ENCODE assay signal across 9 mouse cellular contexts in the genomic region with DNA sequence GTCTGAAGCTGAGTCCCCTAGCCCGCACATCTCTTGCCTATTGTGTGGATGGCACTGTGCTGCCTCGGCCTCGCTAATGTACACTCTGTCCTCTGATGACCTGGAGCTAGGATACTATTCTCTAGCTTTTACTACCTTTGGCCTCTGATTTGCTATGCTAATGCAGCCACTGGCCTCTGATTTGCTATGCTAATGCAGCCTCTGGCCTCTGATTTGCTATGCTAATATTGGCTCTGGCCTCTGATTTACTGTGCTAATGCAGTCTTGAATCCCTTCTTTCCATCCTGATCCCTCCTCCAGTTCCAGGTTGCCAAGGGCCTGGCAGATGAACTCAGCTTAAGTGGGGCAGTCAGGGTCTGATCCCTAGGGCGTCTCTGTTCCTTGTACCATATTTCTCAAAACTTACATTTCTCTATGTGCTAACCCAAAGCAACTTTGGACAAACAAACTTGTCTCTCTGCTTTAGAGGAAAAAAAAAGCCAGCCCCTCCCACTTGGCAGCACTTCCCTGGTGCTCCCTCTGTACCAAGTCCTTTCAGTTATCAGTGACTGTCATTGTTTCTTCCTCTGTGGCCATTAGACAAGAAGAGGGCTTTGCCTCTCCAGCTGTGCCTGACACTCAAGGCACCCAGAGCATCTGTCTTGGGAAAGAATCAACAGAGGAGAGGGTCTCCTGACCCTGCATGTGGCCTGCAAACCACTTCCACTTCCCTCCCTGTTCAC.
DNase-seq lines count a peak whose midpoint lies in the region; ATAC-seq and TF ChIP-seq lines count a peak whose summit lies in the region.
"Had no signal": no experiment of that assay in that cellular context is flagged by ENCODE, and none has a peak within 500 bp of the region (broad histone marks: within the 10 kb centered on the region; RNA-seq: fewer than 3 reads in every experiment).

No protein-coding gene starts in this region.

- TF ChIP-seq CTCF in small intestine, adult 2 months (IDR thresholded peaks at IDR 0.05; ENCODE audit: extremely low read depth, insufficient read length, insufficient replicate concordance, low read depth, low read length) = no peak

- TF ChIP-seq POLR2A in small intestine, adult 2 months (IDR thresholded peaks at IDR 0.05; ENCODE audit: low read depth, low read length) = no peak

- peaks cover 4% of the 10 kb centered on the region for H3K9me3 ChIP-seq in megakaryocyte, embryonic 14.5 days
- H3K9me3 ChIP-seq in intestine, embryonic 15.5 days = no peaks in the 10 kb centered on the region
- H3K9me3 ChIP-seq in limb, embryonic 10.5 days (replicated peaks) = no peaks in the 10 kb centered on the region
- H3K9me3 ChIP-seq: neural tube, embryonic 12.5 days had no signal

- peaks cover 21% of the 10 kb centered on the region for H3K27me3 ChIP-seq in megakaryocyte, embryonic 14.5 days (replicated peaks)
- no peaks in the 10 kb centered on the region for H3K27me3 ChIP-seq in intestine, embryonic 15.5 days (replicated peaks)
- no peaks in the 10 kb centered on the region for H3K27me3 ChIP-seq in small intestine, adult 2 months (ENCODE audit: control insufficient read depth, insufficient read depth, low read length)
- no peaks in the 10 kb centered on the region for H3K27me3 ChIP-seq in limb, embryonic 10.5 days (ENCODE audit: low read depth, poor library complexity, severe bottlenecking)
- H3K27me3 ChIP-seq: neural tube, embryonic 12.5 days had no signal

- H3K9ac ChIP-seq in intestine, embryonic 15.5 days = no peak overlapping the region
- H3K9ac ChIP-seq: neural tube, embryonic 12.5 days had no signal

- H3K4me3 ChIP-seq in megakaryocyte, embryonic 14.5 days (replicated peaks) = peak overlapping the region; percentile 81
- no peak overlapping the region for H3K4me3 ChIP-seq in intestine, embryonic 15.5 days (replicated peaks)
- no peak overlapping the region for H3K4me3 ChIP-seq in small intestine, adult 2 months (ENCODE audit: low read depth, low read length)
- H3K4me3 ChIP-seq in limb, embryonic 10.5 days = no peak overlapping the region
- H3K4me3 ChIP-seq: neural tube, embryonic 12.5 days had no signal

- no peaks in the 10 kb centered on the region for H3K36me3 ChIP-seq in megakaryocyte, embryonic 14.5 days (replicated peaks; ENCODE audit: low read length)
- H3K36me3 ChIP-seq in intestine, embryonic 15.5 days = no peaks in the 10 kb centered on the region
- H3K36me3 ChIP-seq in small intestine, adult 2 months (ENCODE audit: control insufficient read depth, insufficient read depth, low read length) = no peaks in the 10 kb centered on the region
- H3K36me3 ChIP-seq in limb, embryonic 10.5 days = no peaks in the 10 kb centered on the region
- H3K36me3 ChIP-seq: neural tube, embryonic 12.5 days had no signal

- H3K27ac ChIP-seq in intestine, embryonic 15.5 days = peak overlapping the region; percentile 81; the same call in 1 of the 2 replicates
- peak overlapping the region; percentile 81 for H3K27ac ChIP-seq in small intestine, adult 2 months (ENCODE audit: insufficient read depth, low read depth, low read length)
- no peak overlapping the region for H3K27ac ChIP-seq in limb, embryonic 10.5 days
- H3K27ac ChIP-seq: neural tube, embryonic 12.5 days had no signal

- 68% methylated on average over 4 of the region's 4 CpGs for WGBS in intestine, embryonic 15.5 days
- WGBS in small intestine, adult 2 months = 43% methylated on average over 4 of the region's 4 CpGs
- WGBS in limb, embryonic 10.5 days = 78% methylated on average over 4 of the region's 4 CpGs

- peak; percentile 16 for DNase-seq in cerebellum, adult 9-10 months
- DNase-seq in cerebellum, adult 8-10 months = no peak
- no peak for DNase-seq in limb, embryonic 10.5 days (ENCODE audit: low spot score)

- peaks cover 54% of the 10 kb centered on the region for H3K4me1 ChIP-seq in megakaryocyte, embryonic 14.5 days
- H3K4me1 ChIP-seq in intestine, embryonic 15.5 days (replicated peaks) = peaks cover 37% of the 10 kb centered on the region
- H3K4me1 ChIP-seq in small intestine, adult 2 months (ENCODE audit: control insufficient read depth, insufficient read depth, insufficient read length, low read length) = peaks cover 26% of the 10 kb centered on the region; the same call in 1 of the 2 replicates
- H3K4me1 ChIP-seq in limb, embryonic 10.5 days = peaks cover 21% of the 10 kb centered on the region

- ATAC-seq in megakaryocyte, adult 5-6 weeks (ENCODE audit: poor library complexity, severe bottlenecking) = no peak
- no peak for ATAC-seq in intestine, embryonic 15.5 days
- no peak for ATAC-seq in erythroid progenitor cell, adult 5-6 weeks (replicated peaks; ENCODE audit: low FRiP score, poor library complexity, severe bottlenecking)

- H3K4me2 ChIP-seq in intestine, embryonic 15.5 days (replicated peaks) = no peak overlapping the region
- H3K4me2 ChIP-seq: neural tube, embryonic 12.5 days had no signal
